Mouse (Mus musculus) E14TG2a.4 (cell line): ENCODE results near the gene Tenm4.

ENCODE experiments used
- CTCF ChIP-seq: conservative IDR thresholded peaks from 2 replicates; pipeline ENCODE4 v1.5.1; 2014; ENCODE audit warnings: low read length
- NANOG ChIP-seq: IDR thresholded peaks from 2 replicates; pipeline ENCODE4 v1.6.1; 2014; ENCODE audit warnings: borderline replicate concordance, low read length, mixed read lengths

DNA sequence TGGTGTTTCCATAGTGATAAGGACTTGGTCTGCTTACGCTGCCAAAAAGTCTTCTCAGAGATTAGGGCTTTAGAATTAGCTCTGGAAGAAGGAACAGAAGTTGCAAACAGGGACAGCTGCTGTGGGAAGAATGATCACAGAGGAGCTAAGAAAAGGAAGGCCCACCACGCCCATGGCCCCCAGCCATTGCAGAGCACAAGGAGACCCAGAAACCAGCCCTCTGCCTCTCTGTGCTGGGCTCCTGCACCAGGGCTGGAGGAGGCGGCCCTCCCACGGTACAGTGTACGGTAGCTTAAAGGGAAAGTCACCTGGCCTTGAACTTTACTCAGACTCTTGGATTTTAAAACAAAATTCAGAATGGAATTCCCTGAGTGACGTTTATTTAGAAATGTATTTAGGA, 597.7 kb downstream of the Tenm4 start:
- TF ChIP-seq CTCF (no peak), NANOG (no peak)
